Mouse (Mus musculus): ENCODE measurements around the gene 2010315B03Rik. TPM values are rescaled to one million over a fixed set of nuclear protein-coding genes. Genes with fewer than 3 reads are reported as not detected.

Gene 2010315B03Rik
- 11.0 and 11.4 TPM in 2 replicates for polyA plus RNA-seq (2015; fragmentation: Nextera tagmentation; extraction: Ambion mirVana)

GRCm38 (mm10) chr9:124312171-124313142 is at the start of gene 2010315B03Rik:
Gene 2010315B03Rik (minus strand): TSS chr9:124312696.

Other genes with a start within 250 kb of the 2010315B03Rik start
- 0.10 and 0.17 TPM in 2 replicates for gene Ccr2, start 210.7 kb downstream of the 2010315B03Rik start, polyA plus RNA-seq (2015; fragmentation: Nextera tagmentation; extraction: Ambion mirVana)
- 1.7 and 2.1 TPM in 2 replicates for gene Ccr5, start 191.2 kb downstream of the 2010315B03Rik start, polyA plus RNA-seq (2015; fragmentation: Nextera tagmentation; extraction: Ambion mirVana)
- gene Ppp2r3d, start 164.2 kb upstream of the 2010315B03Rik start, polyA plus RNA-seq (2015; fragmentation: Nextera tagmentation; extraction: Ambion mirVana) = 148 and 159 TPM in 2 replicates
- not detected in 2 replicates for gene Gm21836, start 181.1 kb upstream of the 2010315B03Rik start, polyA plus RNA-seq (2015; fragmentation: Nextera tagmentation; extraction: Ambion mirVana)